Mouse (Mus musculus) stomach, postnatal 0 days (tissue): ENCODE results near the gene Bcam. TPM values are rescaled to one million over a fixed set of nuclear protein-coding genes. Genes with fewer than 3 reads are reported as not detected.

Experiments
- ATAC-seq: fragments of 200-750 bp; cut with Nextera tagmentation; 2 replicates; pipeline ENCODE4 v1.8.0; 2017; ENCODE audit not compliant: low FRiP score, low TSS enrichment
- DNase-seq: peaks from one replicate; pipeline ENCODE4 v3.0.0-alpha.2; 2016; ENCODE audit warnings: low spot score
- H3K27ac ChIP-seq: fragments of 300-500 bp; sonication (generic); replicated peaks from 2 replicates; pipeline ENCODE4 v1.5.1; 2014; ENCODE audit warnings: mild to moderate bottlenecking, control low read depth
- H3K27me3 ChIP-seq: fragments of 300-500 bp; sonication (generic); 2 replicates; pipeline ENCODE4 v1.6.1; 2014; ENCODE audit warnings: low read length; ENCODE audit not compliant: control insufficient read depth, insufficient read depth
- H3K36me3 ChIP-seq: fragments of 300-500 bp; sonication (generic); 2 replicates; pipeline ENCODE4 v1.6.1; 2014; ENCODE audit warnings: low read length, mixed read lengths; ENCODE audit not compliant: control insufficient read depth, insufficient read depth
- H3K4me1 ChIP-seq: fragments of 300-500 bp; sonication (generic); replicated peaks from 2 replicates; pipeline ENCODE4 v1.6.1; 2014; ENCODE audit warnings: antibody characterized with exemption; ENCODE audit not compliant: control insufficient read depth, insufficient read depth
- H3K4me2 ChIP-seq: fragments of 300-500 bp; sonication (generic); replicated peaks from 2 replicates; pipeline ENCODE4 v1.6.1; 2014; ENCODE audit warnings: low read depth, mild to moderate bottlenecking, control low read depth, moderate library complexity
- H3K4me3 ChIP-seq: fragments of 300-500 bp; sonication (generic); 2 replicates; pipeline ENCODE4 v1.5.1; 2014; ENCODE audit warnings: low read depth, low read length, control low read depth
- H3K9ac ChIP-seq: fragments of 300-500 bp; sonication (generic); 2 replicates; pipeline ENCODE4 v1.6.1; 2014; ENCODE audit warnings: mild to moderate bottlenecking, low read length, control low read depth, mixed read lengths
- H3K9me3 ChIP-seq: fragments of 300-500 bp; sonication (generic); 2 replicates; pipeline ENCODE4 v1.6.1; 2016; ENCODE audit warnings: low read length; ENCODE audit not compliant: control insufficient read depth
- CTCF ChIP-seq: IDR thresholded peaks from 2 replicates; pipeline ENCODE4 v1.5.1; 2016; ENCODE audit warnings: antibody characterized with exemption, low read depth, mild to moderate bottlenecking, moderate library complexity
- EP300 ChIP-seq: optimal IDR thresholded peaks from 2 replicates; pipeline ENCODE3; 2016; ENCODE audit warnings: antibody characterized with exemption
- WGBS: fragments of 180-500 bp; shearing (Covaris S2); extraction: QIAGEN DNeasy Blood & Tissue Kit; methylation state at CpG from one replicate; pipeline ENCODE4 v1.1.7; 2014; 5-methylcytosine and 5-hydroxymethylcytosine counted together
- polyA plus RNA-seq: library from polyadenylated mRNA; unstranded; fragments of >200 nt; fragmentation: Nextera tagmentation; extraction: Ambion mirVana; gene quantifications from 2 replicates; pipeline ENCODE4 v1.2.1, GENCODE M21; 2015

Bcam gene
- 87.5 and 103 TPM in 2 replicates for polyA plus RNA-seq

- DNase-seq (no peak), ATAC-seq (peak; percentile 18)
- Histone ChIP-seq H3K36me3 (no peaks in the 10 kb centered on the region), H3K9ac (peak within 1 kb of the TSS; percentile 73), H3K4me1 (0 out of 2 replicates have a peak, but pooled peaks cover 2% of the 10 kb centered on the region), H3K27ac (peak within 1 kb of the TSS; percentile 30), H3K4me2 (peak within 1 kb of the TSS; percentile 87), H3K4me3 (peak within 1 kb of the TSS; percentile 59), H3K9me3 (no peaks in the 10 kb centered on the region), H3K27me3 (no peaks in the 10 kb centered on the region)
- 10% methylated on average over 9 of the region's 9 CpGs for WGBS
- TF ChIP-seq EP300 (no peak), CTCF (no peak)
Observed at GRCm38 (mm10) chr7:19770984-19771391, at the start of gene Bcam. TSS of gene Bcam (minus strand) at chr7:19771016.

- Histone ChIP-seq H3K4me3 (no peak overlapping the region), H3K36me3 (no peaks in the 10 kb centered on the region), H3K9me3 (no peaks in the 10 kb centered on the region), H3K4me2 (no peak overlapping the region), H3K27ac (peak overlapping the region; percentile 69), H3K27me3 (no peaks in the 10 kb centered on the region), H3K4me1 (peaks cover 14% of the 10 kb centered on the region), H3K9ac (no peak overlapping the region)
- 75% methylated on average over 7 of the region's 7 CpGs for WGBS
- DNase-seq = no peak
- no peak for TF ChIP-seq CTCF
- TF ChIP-seq EP300 = no peak
- ATAC-seq = no peak
Observed at GRCm38 (mm10) chr7:19818875-19819274, 48.1 kb upstream of the Bcam start.

GRCm38 (mm10) chr7:19818440-19818839 lies 47.6 kb upstream of the Bcam start:
- Histone ChIP-seq H3K27me3 (no peaks in the 10 kb centered on the region), H3K4me1 (peaks cover 10% of the 10 kb centered on the region), H3K9ac (no peak overlapping the region), H3K36me3 (no peaks in the 10 kb centered on the region), H3K9me3 (no peaks in the 10 kb centered on the region), H3K4me2 (no peak overlapping the region), H3K27ac (peak overlapping the region; percentile 69), H3K4me3 (no peak overlapping the region)
- 51% methylated on average over 5 of the region's 5 CpGs for WGBS
- TF ChIP-seq CTCF = no peak
- TF ChIP-seq EP300 = no peak
- DNase-seq (peak; percentile 43), ATAC-seq (peak; percentile 38; the same call in 1 of the 2 replicates)

- Histone ChIP-seq H3K9me3 (no peaks in the 10 kb centered on the region), H3K4me1 (peaks cover 9% of the 10 kb centered on the region), H3K27me3 (no peaks in the 10 kb centered on the region), H3K27ac (peak overlapping the region; percentile 90), H3K36me3 (no peaks in the 10 kb centered on the region), H3K4me2 (peak overlapping the region; percentile 59), H3K9ac (peak overlapping the region; percentile 54; the same call in 1 of the 2 replicates), H3K4me3 (peak overlapping the region; percentile 40)
- no peak for TF ChIP-seq EP300
- no peak for TF ChIP-seq CTCF
- DNase-seq = peak; percentile 89
- WGBS = 6% methylated on average over 14 of the region's 15 CpGs
- peak; percentile 75 for ATAC-seq
Observed at GRCm38 (mm10) chr7:19817382-19818105, 46.7 kb upstream of the Bcam start.

GRCm38 (mm10) chr7:19816224-19816771 lies 45.5 kb upstream of the Bcam start:
- WGBS = under 1% methylated on average over 25 of the region's 28 CpGs
- H3K4me2 ChIP-seq = peak overlapping the region; percentile 59
- peak overlapping the region; percentile 40 for H3K4me3 ChIP-seq
- H3K4me1 ChIP-seq = peaks cover 9% of the 10 kb centered on the region
- DNase-seq (peak; percentile 96), ATAC-seq (peak; percentile 83)
- no peaks in the 10 kb centered on the region for H3K9me3 ChIP-seq
- H3K27ac ChIP-seq = peak overlapping the region; percentile 90
- H3K9ac ChIP-seq = peak overlapping the region; percentile 54
- H3K36me3 ChIP-seq = no peaks in the 10 kb centered on the region
- no peaks in the 10 kb centered on the region for H3K27me3 ChIP-seq
- no peak for TF ChIP-seq CTCF
- no peak for TF ChIP-seq EP300
